Mouse (Mus musculus): Measurements from ENCODE around the gene Zfand3. TPM values are rescaled to one million over a fixed set of nuclear protein-coding genes. Genes with fewer than 3 reads are reported as not detected.

The Zfand3 gene
- polyA plus RNA-seq, 1 experiment from 2014 or later, result 50.6 TPM

- Histone ChIP-seq H3K4me3 (ENCODE audit: low read depth, low read length) (no peak overlapping the region), H3K36me3 (replicated peaks; ENCODE audit: control insufficient read depth, insufficient read depth, low read depth, low read length) (no peaks in the 10 kb centered on the region), H3K27ac (replicated peaks; ENCODE audit: low read depth, low read length) (no peak overlapping the region), H3K9ac (replicated peaks; ENCODE audit: low read length) (no peak overlapping the region), H3K9me3 (replicated peaks; ENCODE audit: control insufficient read depth, low read length) (no peaks in the 10 kb centered on the region), H3K4me1 (ENCODE audit: control insufficient read depth, insufficient read depth, low read length) (no peaks in the 10 kb centered on the region), H3K4me2 (ENCODE audit: low read depth, low read length) (no peak overlapping the region), H3K27me3 (ENCODE audit: control insufficient read depth, insufficient read depth, low read length) (no peaks in the 10 kb centered on the region)
- DNase-seq (ENCODE audit: low spot score) (no peak), ATAC-seq (replicated peaks; ENCODE audit: insufficient number of reproducible peaks, low FRiP score, low TSS enrichment, low read depth) (no peak)
- 85% methylated on average over 3 of the region's 3 CpGs for WGBS
Observed at GRCm38 (mm10) chr17:30072613-30073012, 68.1 kb downstream of the Zfand3 start.

- no peak for DNase-seq (ENCODE audit: low spot score)
- Histone ChIP-seq H3K4me3 (ENCODE audit: low read depth, low read length) (no peak overlapping the region), H3K27ac (replicated peaks; ENCODE audit: low read depth, low read length) (no peak overlapping the region), H3K4me2 (ENCODE audit: low read depth, low read length) (no peak overlapping the region), H3K9ac (replicated peaks; ENCODE audit: low read length) (no peak overlapping the region), H3K9me3 (replicated peaks; ENCODE audit: control insufficient read depth, low read length) (no peaks in the 10 kb centered on the region), H3K4me1 (ENCODE audit: control insufficient read depth, insufficient read depth, low read length) (no peaks in the 10 kb centered on the region), H3K27me3 (ENCODE audit: control insufficient read depth, insufficient read depth, low read length) (no peaks in the 10 kb centered on the region), H3K36me3 (replicated peaks; ENCODE audit: control insufficient read depth, insufficient read depth, low read depth, low read length) (no peaks in the 10 kb centered on the region)
- no peak for ATAC-seq (replicated peaks; ENCODE audit: insufficient number of reproducible peaks, low FRiP score, low TSS enrichment, low read depth)
- WGBS, result 64% methylated on average over 5 of the region's 5 CpGs
Observed at GRCm38 (mm10) chr17:30075896-30076295, 71.4 kb downstream of the Zfand3 start.

- no peak overlapping the region for H3K9ac ChIP-seq (replicated peaks; ENCODE audit: low read length)
- H3K9me3 ChIP-seq (replicated peaks; ENCODE audit: control insufficient read depth, low read length), result no peaks in the 10 kb centered on the region
- no peaks in the 10 kb centered on the region for H3K4me1 ChIP-seq (ENCODE audit: control insufficient read depth, insufficient read depth, low read length)
- no peak overlapping the region for H3K4me3 ChIP-seq (ENCODE audit: low read depth, low read length)
- no peaks in the 10 kb centered on the region; the same call in 1 of the 2 replicates for H3K36me3 ChIP-seq (replicated peaks; ENCODE audit: control insufficient read depth, insufficient read depth, low read depth, low read length)
- 77% methylated on average over 4 of the region's 4 CpGs for WGBS
- no peaks in the 10 kb centered on the region for H3K27me3 ChIP-seq (ENCODE audit: control insufficient read depth, insufficient read depth, low read length)
- ATAC-seq (replicated peaks; ENCODE audit: insufficient number of reproducible peaks, low FRiP score, low TSS enrichment, low read depth) (no peak), DNase-seq (ENCODE audit: low spot score) (no peak)
- no peak overlapping the region for H3K27ac ChIP-seq (replicated peaks; ENCODE audit: low read depth, low read length)
- no peak overlapping the region for H3K4me2 ChIP-seq (ENCODE audit: low read depth, low read length)
Observed at GRCm38 (mm10) chr17:30084007-30084406, 79.5 kb downstream of the Zfand3 start.

GRCm38 (mm10) chr17:30086695-30087094 lies 82.2 kb downstream of the Zfand3 start:
- ATAC-seq (replicated peaks; ENCODE audit: insufficient number of reproducible peaks, low FRiP score, low TSS enrichment, low read depth) (no peak), DNase-seq (ENCODE audit: low spot score) (no peak)
- H3K4me2 ChIP-seq (ENCODE audit: low read depth, low read length), result no peak overlapping the region
- H3K4me3 ChIP-seq (ENCODE audit: low read depth, low read length), result no peak overlapping the region
- H3K9me3 ChIP-seq (replicated peaks; ENCODE audit: control insufficient read depth, low read length), result no peaks in the 10 kb centered on the region
- H3K4me1 ChIP-seq (ENCODE audit: control insufficient read depth, insufficient read depth, low read length), result no peaks in the 10 kb centered on the region
- WGBS, result 92% methylated on average over 6 of the region's 7 CpGs
- H3K9ac ChIP-seq (replicated peaks; ENCODE audit: low read length), result no peak overlapping the region
- H3K27me3 ChIP-seq (ENCODE audit: control insufficient read depth, insufficient read depth, low read length), result no peaks in the 10 kb centered on the region
- H3K27ac ChIP-seq (replicated peaks; ENCODE audit: low read depth, low read length), result no peak overlapping the region
- H3K36me3 ChIP-seq (replicated peaks; ENCODE audit: control insufficient read depth, insufficient read depth, low read depth, low read length), result no peaks in the 10 kb centered on the region; the same call in 1 of the 2 replicates

GRCm38 (mm10) chr17:30088431-30088830 lies 83.9 kb downstream of the Zfand3 start:
- Histone ChIP-seq H3K4me1 (ENCODE audit: control insufficient read depth, insufficient read depth, low read length) (no peaks in the 10 kb centered on the region), H3K27ac (replicated peaks; ENCODE audit: low read depth, low read length) (no peak overlapping the region), H3K4me2 (ENCODE audit: low read depth, low read length) (no peak overlapping the region), H3K4me3 (ENCODE audit: low read depth, low read length) (no peak overlapping the region), H3K36me3 (replicated peaks; ENCODE audit: control insufficient read depth, insufficient read depth, low read depth, low read length) (no peaks in the 10 kb centered on the region), H3K27me3 (ENCODE audit: control insufficient read depth, insufficient read depth, low read length) (no peaks in the 10 kb centered on the region), H3K9me3 (replicated peaks; ENCODE audit: control insufficient read depth, low read length) (no peaks in the 10 kb centered on the region), H3K9ac (replicated peaks; ENCODE audit: low read length) (no peak overlapping the region)
- DNase-seq (ENCODE audit: low spot score) (no peak), ATAC-seq (replicated peaks; ENCODE audit: insufficient number of reproducible peaks, low FRiP score, low TSS enrichment, low read depth) (no peak)
- WGBS, result 92% methylated on average over 3 of the region's 3 CpGs

GRCm38 (mm10) chr17:30090416-30090815 lies 85.9 kb downstream of the Zfand3 start:
- H3K27me3 ChIP-seq (ENCODE audit: control insufficient read depth, insufficient read depth, low read length), result no peaks in the 10 kb centered on the region

GRCm38 (mm10) chr17:30093148-30093749 lies 88.7 kb downstream of the Zfand3 start:
- DNase-seq (ENCODE audit: low spot score) (no peak), ATAC-seq (replicated peaks; ENCODE audit: insufficient number of reproducible peaks, low FRiP score, low TSS enrichment, low read depth) (no peak)
- H3K36me3 ChIP-seq (replicated peaks; ENCODE audit: control insufficient read depth, insufficient read depth, low read depth, low read length), result no peaks in the 10 kb centered on the region; the same call in 1 of the 2 replicates
- no peaks in the 10 kb centered on the region for H3K4me1 ChIP-seq (ENCODE audit: control insufficient read depth, insufficient read depth, low read length)
- no peak overlapping the region for H3K4me3 ChIP-seq (ENCODE audit: low read depth, low read length)
- H3K27ac ChIP-seq (replicated peaks; ENCODE audit: low read depth, low read length), result no peak overlapping the region
- H3K9me3 ChIP-seq (replicated peaks; ENCODE audit: control insufficient read depth, low read length), result no peaks in the 10 kb centered on the region
- no peak overlapping the region for H3K4me2 ChIP-seq (ENCODE audit: low read depth, low read length)
- no peaks in the 10 kb centered on the region for H3K27me3 ChIP-seq (ENCODE audit: control insufficient read depth, insufficient read depth, low read length)
- no peak overlapping the region for H3K9ac ChIP-seq (replicated peaks; ENCODE audit: low read length)
- WGBS, result 96% methylated on average over 2 of the region's 2 CpGs

More at GRCm38 (mm10) chr17:30090416-30090815, 85.9 kb downstream of the Zfand3 start:
- Histone ChIP-seq H3K4me1 (ENCODE audit: control insufficient read depth, insufficient read depth, low read length) (no peaks in the 10 kb centered on the region), H3K9me3 (replicated peaks; ENCODE audit: control insufficient read depth, low read length) (no peaks in the 10 kb centered on the region), H3K4me2 (ENCODE audit: low read depth, low read length) (no peak overlapping the region), H3K27ac (replicated peaks; ENCODE audit: low read depth, low read length) (no peak overlapping the region), H3K4me3 (ENCODE audit: low read depth, low read length) (no peak overlapping the region), H3K9ac (replicated peaks; ENCODE audit: low read length) (no peak overlapping the region), H3K36me3 (replicated peaks; ENCODE audit: control insufficient read depth, insufficient read depth, low read depth, low read length) (no peaks in the 10 kb centered on the region; the same call in 1 of the 2 replicates)
- DNase-seq (ENCODE audit: low spot score) (no peak), ATAC-seq (replicated peaks; ENCODE audit: insufficient number of reproducible peaks, low FRiP score, low TSS enrichment, low read depth) (no peak)
- 75% methylated on average over 3 of the region's 3 CpGs for WGBS

GRCm38 (mm10) chr17:30097156-30097555 lies 92.6 kb downstream of the Zfand3 start:
- WGBS, result 92% methylated on average over 5 of the region's 5 CpGs
- no peak for ATAC-seq (replicated peaks; ENCODE audit: insufficient number of reproducible peaks, low FRiP score, low TSS enrichment, low read depth)
- Histone ChIP-seq H3K4me3 (ENCODE audit: low read depth, low read length) (no peak overlapping the region), H3K27ac (replicated peaks; ENCODE audit: low read depth, low read length) (no peak overlapping the region), H3K4me1 (ENCODE audit: control insufficient read depth, insufficient read depth, low read length) (no peaks in the 10 kb centered on the region), H3K27me3 (ENCODE audit: control insufficient read depth, insufficient read depth, low read length) (no peaks in the 10 kb centered on the region), H3K36me3 (replicated peaks; ENCODE audit: control insufficient read depth, insufficient read depth, low read depth, low read length) (no peaks in the 10 kb centered on the region; the same call in 1 of the 2 replicates), H3K9me3 (replicated peaks; ENCODE audit: control insufficient read depth, low read length) (no peaks in the 10 kb centered on the region), H3K4me2 (ENCODE audit: low read depth, low read length) (no peak overlapping the region), H3K9ac (replicated peaks; ENCODE audit: low read length) (no peak overlapping the region)
- no peak for DNase-seq (ENCODE audit: low spot score)
